Mouse (Mus musculus) lung, adult 18-20 months (tissue): ENCODE data around the gene Etl4.
A peak's percentile ranks its signal among the peaks of the same experiment; 100 is the strongest.

Experiments
- DNase-seq, 2 experiments: peaks; one replicate each; pipeline ENCODE4 v3.0.0; 2022; ENCODE audit warnings: mixed read lengths in 2 of 2

The Etl4 gene

DNA sequence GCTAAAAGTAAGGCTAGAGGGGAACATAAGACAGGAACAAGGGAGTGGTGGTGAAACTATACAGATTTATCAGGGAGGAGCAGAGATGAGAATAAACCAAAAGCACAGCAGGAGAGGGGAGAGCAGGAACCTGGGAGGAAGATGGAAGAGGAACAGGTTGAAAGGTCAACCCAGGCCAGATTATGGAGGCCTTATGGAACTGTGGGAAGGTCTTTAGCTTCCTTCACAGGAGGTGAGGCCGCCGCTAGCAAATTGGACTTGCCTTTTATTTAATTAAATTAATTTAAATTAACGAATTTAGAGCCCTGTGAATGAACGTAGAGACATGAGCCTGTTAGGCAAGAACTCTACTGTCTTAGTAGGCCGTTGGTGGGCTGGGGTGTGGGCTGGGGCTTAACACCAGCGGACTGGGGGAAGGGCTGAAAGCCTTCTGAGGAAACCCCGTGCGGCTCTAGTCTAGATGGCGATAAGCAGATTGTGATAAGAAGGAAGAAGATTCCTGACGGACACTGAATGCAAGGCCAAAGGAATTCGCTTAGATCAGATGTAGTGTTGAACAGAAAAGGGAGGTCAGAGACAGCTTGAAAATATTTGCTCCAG lies 612.2 kb downstream of the Etl4 start:
- DNase-seq, result no peak

GRCm38 (mm10) chr2:20523636-20524035 lies 614.1 kb downstream of the Etl4 start:
- no peak for DNase-seq

GRCm38 (mm10) chr2:20525879-20526593 lies 616.5 kb downstream of the Etl4 start:
- peak in 1 of 2 experiments; percentile 56 for DNase-seq

GRCm38 (mm10) chr2:20526856-20527255 lies 617.3 kb downstream of the Etl4 start:
- DNase-seq, result no peak

- no peak for DNase-seq
Observed at GRCm38 (mm10) chr2:20532623-20533022, 623.0 kb downstream of the Etl4 start.

- no peak for DNase-seq
Observed at GRCm38 (mm10) chr2:20537785-20538184, 628.2 kb downstream of the Etl4 start.

GRCm38 (mm10) chr2:20538871-20539270 lies 629.3 kb downstream of the Etl4 start:
- no peak for DNase-seq

DNA sequence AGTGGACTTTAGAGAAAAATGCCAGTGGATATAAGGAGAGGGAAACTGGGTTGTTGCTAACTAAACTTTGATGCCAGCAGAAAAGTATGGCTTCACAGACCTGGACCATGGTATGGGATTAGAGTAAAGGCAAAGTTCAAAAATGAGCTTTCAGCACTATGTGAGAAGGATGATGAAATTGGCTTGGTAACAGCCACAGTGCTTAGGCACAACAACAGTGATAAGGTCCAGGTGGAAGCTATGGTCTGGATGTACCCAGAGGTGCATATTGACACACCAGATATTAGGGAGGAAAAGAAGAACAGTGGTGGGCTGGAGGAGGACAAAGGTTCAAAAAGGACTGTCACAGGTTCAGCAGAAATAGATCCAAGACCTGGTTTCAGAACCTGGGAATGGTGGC lies 631.7 kb downstream of the Etl4 start:
- no peak for DNase-seq

DNA sequence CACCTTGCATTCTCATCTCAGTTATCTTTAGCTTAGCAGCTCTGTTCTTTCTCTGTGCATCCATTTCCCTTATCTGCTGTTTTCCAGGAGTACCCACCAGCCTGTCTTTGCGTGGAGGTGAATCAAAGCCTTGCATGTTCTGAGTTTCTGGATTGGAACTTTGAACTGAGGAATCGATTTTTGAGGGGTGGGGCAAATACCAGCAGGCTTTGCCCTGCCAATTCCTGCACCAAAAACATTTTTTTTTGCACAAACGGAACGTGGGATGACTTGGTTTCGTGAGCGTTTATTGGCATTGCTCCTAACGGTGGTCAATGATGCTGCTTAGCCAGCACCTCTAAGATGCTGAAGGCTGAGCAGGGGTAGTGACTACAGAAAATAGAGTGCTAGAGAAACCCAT lies 632.7 kb downstream of the Etl4 start:
- no peak for DNase-seq

- no peak for DNase-seq
Observed at GRCm38 (mm10) chr2:20545624-20546023, 636.0 kb downstream of the Etl4 start.

GRCm38 (mm10) chr2:20546496-20547348 lies 637.1 kb downstream of the Etl4 start:
- DNase-seq, result no peak

DNA sequence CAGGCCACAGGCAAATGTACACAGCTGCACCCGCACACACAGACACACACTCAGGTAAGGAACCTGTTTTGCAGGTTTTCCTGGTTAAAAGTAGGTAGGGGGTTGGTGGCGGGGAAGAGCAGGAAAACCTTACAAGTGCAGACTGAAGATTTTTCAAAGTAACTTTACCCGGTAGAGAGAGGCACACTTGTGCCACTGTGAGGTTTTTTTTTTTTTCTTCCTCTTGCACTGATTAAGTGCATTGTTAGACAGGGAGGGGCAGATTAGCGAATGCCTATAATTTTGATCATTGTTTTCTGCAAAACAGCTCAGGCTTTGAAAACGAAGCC lies 637.7 kb downstream of the Etl4 start:
- peak; percentile 68 to 78 for DNase-seq

DNA sequence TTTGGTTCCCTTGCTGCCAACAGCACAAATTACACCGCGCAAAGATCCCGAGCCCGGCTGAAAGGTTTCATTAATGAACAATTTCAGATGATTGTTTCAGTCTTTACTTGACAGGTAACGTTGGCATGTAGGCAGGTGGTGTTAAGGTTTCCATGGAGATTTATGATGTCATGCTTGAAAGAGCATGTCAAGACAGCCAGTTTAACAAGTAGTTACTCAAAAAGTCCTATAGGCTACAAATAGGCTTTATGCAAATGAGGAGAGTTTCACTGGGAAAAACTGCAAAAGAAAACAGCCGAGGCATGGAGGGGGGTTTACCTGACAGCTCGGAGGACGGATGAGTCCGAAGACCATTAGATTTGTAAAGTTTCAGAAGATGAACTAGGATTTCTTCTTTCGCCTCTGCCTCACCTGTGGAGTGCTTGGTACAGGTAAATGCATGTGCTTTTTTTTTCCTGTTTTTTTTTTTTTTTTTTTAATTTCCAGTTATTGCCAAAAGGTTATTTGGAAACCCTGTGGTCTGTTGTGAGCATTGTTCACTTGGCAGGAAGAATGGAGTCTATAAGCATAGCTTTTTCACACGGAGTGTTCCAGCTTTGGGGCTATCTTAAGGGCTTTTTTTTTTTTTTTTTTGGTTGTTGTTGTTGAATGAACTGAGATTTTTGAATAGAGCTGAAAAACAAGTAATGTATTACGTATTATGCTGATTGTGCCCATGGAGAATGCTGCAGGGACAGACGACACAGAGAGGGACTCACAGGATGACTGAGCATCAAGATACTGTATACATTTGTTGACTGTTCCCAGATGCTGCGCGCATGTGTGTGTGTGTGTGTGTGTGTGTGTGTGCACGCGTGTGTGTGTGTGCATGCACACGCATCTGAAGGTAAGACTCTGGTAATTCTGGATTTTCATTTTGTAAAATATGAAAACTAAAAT lies 638.4 kb downstream of the Etl4 start:
- DNase-seq, result peak; percentile 12 to 41

DNA sequence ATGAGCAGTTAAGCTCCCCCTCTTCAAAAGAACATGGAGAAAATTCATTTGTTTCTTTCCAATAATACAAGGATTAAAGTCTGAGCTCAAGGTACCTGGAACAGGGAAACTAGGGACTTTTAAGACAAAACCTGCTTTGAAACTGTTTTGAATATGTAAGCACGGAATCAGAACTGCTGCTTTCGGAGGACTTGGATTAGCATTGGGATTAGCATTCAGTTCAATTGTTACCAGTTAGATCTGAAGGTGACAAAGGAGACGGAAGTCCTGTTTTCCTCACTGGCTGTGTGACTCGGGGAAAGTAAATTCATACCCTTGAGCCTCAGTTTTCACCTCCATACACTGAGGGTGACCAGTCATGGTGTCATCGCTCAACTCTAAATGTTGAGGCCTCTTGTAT lies 639.5 kb downstream of the Etl4 start:
- no peak for DNase-seq

DNA sequence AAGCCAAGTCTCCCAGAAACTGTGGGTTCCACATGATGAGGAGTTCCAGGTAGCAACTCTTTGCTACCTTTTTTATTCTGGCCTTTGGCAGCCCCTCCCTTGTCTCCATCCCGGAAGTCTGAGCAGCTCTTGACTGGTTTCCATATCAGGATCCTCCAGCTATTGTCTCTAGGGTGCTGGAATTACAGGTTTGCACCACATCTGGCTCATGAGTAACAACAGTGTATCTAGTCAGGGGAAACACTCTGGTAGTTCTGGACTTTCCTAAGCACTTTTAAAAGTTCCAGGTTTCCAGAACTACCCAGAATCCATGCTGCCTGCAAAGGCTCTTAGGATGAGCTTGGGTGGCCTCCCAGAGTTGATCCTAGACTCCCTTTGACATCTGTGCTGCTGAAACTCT lies 640.4 kb downstream of the Etl4 start:
- DNase-seq, result no peak

GRCm38 (mm10) chr2:20555706-20556105 lies 646.1 kb downstream of the Etl4 start:
- no peak for DNase-seq

GRCm38 (mm10) chr2:20559083-20559482 lies 649.5 kb downstream of the Etl4 start:
- DNase-seq, result peak; percentile 43 to 52

DNA sequence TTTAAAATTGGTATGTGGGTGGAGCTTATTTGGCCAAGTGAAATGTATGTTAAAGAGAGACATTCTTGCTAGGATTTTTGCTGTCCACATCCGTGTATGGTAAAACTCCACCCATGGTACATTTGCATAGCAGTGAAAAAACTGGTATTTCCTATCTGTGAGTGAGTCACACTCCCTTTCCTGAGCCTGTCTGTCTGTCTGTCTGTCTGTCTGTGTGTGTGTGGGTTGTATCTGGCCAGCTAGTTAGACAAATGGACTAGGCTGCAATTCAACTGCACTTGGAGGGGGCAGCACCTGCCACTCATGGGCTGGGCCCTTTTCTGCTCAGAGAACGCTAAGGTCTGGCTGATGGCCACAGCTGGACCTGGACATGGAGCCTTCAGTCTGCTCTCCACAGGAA lies 650.1 kb downstream of the Etl4 start:
- DNase-seq, result no peak

DNA sequence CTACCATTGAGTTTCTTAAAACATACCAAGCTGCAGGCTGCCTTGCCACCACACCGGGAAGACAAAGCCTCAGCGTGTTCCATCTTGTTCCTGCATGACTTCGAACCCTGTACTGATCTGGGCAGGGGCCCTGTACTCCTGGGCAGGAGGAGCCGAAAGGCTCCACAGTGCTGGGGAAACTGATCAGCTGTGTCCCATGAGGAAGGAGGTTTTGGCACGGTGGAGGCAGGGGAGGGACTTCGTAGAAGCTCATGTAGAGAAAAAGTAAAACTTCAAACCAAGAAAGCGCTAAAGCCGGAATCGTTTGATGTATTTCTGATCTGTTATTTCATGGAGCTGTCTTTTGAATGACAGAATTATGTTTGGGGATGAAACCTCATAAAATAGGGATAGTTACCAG lies 651.0 kb downstream of the Etl4 start:
- DNase-seq, result no peak

GRCm38 (mm10) chr2:20563036-20563435 lies 653.5 kb downstream of the Etl4 start:
- DNase-seq, result no peak

- DNase-seq, result no peak
Observed at GRCm38 (mm10) chr2:20568456-20568855, 658.9 kb downstream of the Etl4 start.

GRCm38 (mm10) chr2:20571940-20572339 lies 662.4 kb downstream of the Etl4 start:
- no peak for DNase-seq

- no peak for DNase-seq
Observed at GRCm38 (mm10) chr2:20580331-20580730, 670.8 kb downstream of the Etl4 start.
